Mouse (Mus musculus) stomach, embryonic 14.5 days (tissue): ENCODE results near the gene Guca2a. TPM values are rescaled to one million over a fixed set of nuclear protein-coding genes. Genes with fewer than 3 reads are reported as not detected.
"Not testable (repeated sequence)": the region's sequence is repeated elsewhere in the genome, so short reads cannot be mapped to it uniquely, and the experiment has no call there.

Source experiments
- ATAC-seq: fragments of 200-750 bp; cut with Nextera tagmentation; 2 replicates; pipeline ENCODE4 v1.8.0; 2017; ENCODE audit warnings: low read depth, moderate TSS enrichment; ENCODE audit not compliant: insufficient number of reproducible peaks, insufficient read depth, low FRiP score
- H3K27ac ChIP-seq: fragments of 300-500 bp; sonication (generic); 2 replicates; pipeline ENCODE4 v1.5.1; 2014; ENCODE audit warnings: mild to moderate bottlenecking, low read length, moderate library complexity, mixed read lengths
- H3K27me3 ChIP-seq: fragments of 300-500 bp; sonication (generic); 2 replicates; pipeline ENCODE4 v1.6.1; 2014; ENCODE audit warnings: low read length, control low read depth, mixed read lengths; ENCODE audit not compliant: control insufficient read depth, insufficient read depth
- H3K36me3 ChIP-seq: fragments of 300-500 bp; sonication (generic); 2 replicates; pipeline ENCODE4 v1.6.1; 2014; ENCODE audit warnings: mild to moderate bottlenecking, control low read depth, low read length, moderate library complexity, mixed read lengths; ENCODE audit not compliant: control insufficient read depth, insufficient read depth
- H3K4me1 ChIP-seq: fragments of 300-500 bp; sonication (generic); 2 replicates; pipeline ENCODE4 v1.6.1; 2014; ENCODE audit warnings: low read length, control low read depth, mixed read lengths; ENCODE audit not compliant: control insufficient read depth, insufficient read depth
- H3K4me2 ChIP-seq: fragments of 300-500 bp; sonication (generic); replicated peaks from 2 replicates; pipeline ENCODE4 v1.6.1; 2014; ENCODE audit warnings: low read depth, low read length, control low read depth
- H3K4me3 ChIP-seq: fragments of 300-500 bp; sonication (generic); 2 replicates; pipeline ENCODE4 v1.5.1; 2014; ENCODE audit warnings: low read depth, low read length, control low read depth
- H3K9ac ChIP-seq: fragments of 300-500 bp; sonication (generic); replicated peaks from 2 replicates; pipeline ENCODE4 v1.6.1; 2014; ENCODE audit warnings: low read depth, mild to moderate bottlenecking, control low read depth, low read length, moderate library complexity, mixed read lengths
- H3K9me3 ChIP-seq: fragments of 300-500 bp; sonication (generic); 2 replicates; pipeline ENCODE4 v1.6.1; 2016; ENCODE audit warnings: low read depth, low read length, control low read depth; ENCODE audit not compliant: control insufficient read depth
- WGBS: fragments of 180-500 bp; shearing (Covaris S2); extraction: QIAGEN DNeasy Blood & Tissue Kit; methylation state at CpG from one replicate; pipeline ENCODE4 v1.1.7; 2014; 5-methylcytosine and 5-hydroxymethylcytosine counted together
- polyA plus RNA-seq: library from polyadenylated mRNA; unstranded; fragments of >200 nt; fragmentation: Nextera tagmentation; extraction: Ambion mirVana; gene quantifications from 2 replicates; pipeline ENCODE4 v1.2.1, GENCODE M21; 2014

The Guca2a gene
- polyA plus RNA-seq, 1 experiment from 2014 or later = not detected

GRCm38 (mm10) chr4:119614724-119615123 is 22.8 kb upstream of the Guca2a start:
- Histone ChIP-seq H3K4me1 (0 out of 2 replicates have a peak, but pooled peaks cover 2% of the 10 kb centered on the region), H3K4me3 (no peak overlapping the region), H3K9ac (no peak overlapping the region), H3K4me2 (no peak overlapping the region), H3K36me3 (peaks cover 3% of the 10 kb centered on the region; the same call in 1 of the 2 replicates), H3K27me3 (no peaks in the 10 kb centered on the region), H3K27ac (no peak overlapping the region), H3K9me3 (no peaks in the 10 kb centered on the region)
- ATAC-seq = no peak
- 57% methylated on average over 4 of the region's 4 CpGs for WGBS

DNA sequence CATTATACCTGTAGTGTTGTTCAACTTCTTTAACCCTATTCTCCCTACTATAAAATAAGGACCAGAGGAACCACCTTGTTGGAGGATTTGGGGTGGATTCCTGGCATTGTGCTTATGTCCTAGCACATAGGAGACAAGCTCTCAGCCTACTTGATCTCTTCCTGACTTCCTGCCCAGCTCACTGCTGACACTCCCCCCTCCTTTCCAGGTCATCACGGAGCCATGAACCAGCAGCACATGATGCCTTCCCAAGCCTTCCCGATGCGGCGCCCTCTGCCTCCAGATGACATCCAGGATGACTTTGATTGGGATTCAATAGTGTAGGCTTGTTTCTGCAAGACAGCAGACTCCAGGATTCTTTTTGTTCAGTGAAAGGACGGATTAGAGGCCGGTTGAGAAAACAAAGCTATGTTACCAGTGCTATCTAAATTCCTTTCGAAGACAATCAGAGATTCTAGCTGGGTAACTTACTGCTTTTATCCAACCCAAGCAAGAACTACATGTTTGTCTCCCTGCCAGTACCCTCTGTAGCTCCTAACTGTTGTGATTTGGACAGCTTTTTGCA is 11.3 kb upstream of the Guca2a start:
- no peaks in the 10 kb centered on the region for H3K4me1 ChIP-seq
- ATAC-seq = no peak
- no peak overlapping the region for H3K4me2 ChIP-seq
- H3K9ac ChIP-seq = no peak overlapping the region
- H3K27me3 ChIP-seq = no peaks in the 10 kb centered on the region
- H3K36me3 ChIP-seq = peaks cover 44% of the 10 kb centered on the region
- no peak overlapping the region for H3K27ac ChIP-seq
- WGBS = 72% methylated on average over 7 of the region's 7 CpGs
- no peak overlapping the region for H3K4me3 ChIP-seq
- no peaks in the 10 kb centered on the region for H3K9me3 ChIP-seq

DNA sequence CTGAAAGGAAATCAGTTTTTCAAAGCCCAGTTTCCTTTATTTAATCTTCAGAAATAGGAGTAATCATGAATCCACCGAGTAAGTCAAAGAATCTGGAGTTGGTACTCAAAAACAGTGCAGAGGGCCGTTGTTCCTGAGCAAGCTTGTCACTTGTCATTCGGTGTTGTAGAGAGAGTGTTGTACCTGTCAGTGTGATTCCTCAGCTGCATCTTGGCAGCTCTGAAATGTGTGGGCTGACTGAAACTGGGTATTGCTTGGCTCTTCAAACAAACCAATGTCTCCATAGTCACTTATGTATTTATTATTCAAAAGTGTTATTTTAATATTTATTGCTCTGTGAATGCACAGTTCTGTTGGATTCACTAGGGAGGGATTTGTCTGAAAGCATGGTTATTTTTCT is 10.6 kb upstream of the Guca2a start:
- H3K36me3 ChIP-seq = peaks cover 40% of the 10 kb centered on the region
- no peaks in the 10 kb centered on the region for H3K27me3 ChIP-seq
- 92% methylated on average over 3 of the region's 3 CpGs for WGBS
- no peak overlapping the region for H3K4me3 ChIP-seq
- no peaks in the 10 kb centered on the region for H3K4me1 ChIP-seq
- H3K4me2 ChIP-seq = no peak overlapping the region
- H3K9ac ChIP-seq = no peak overlapping the region
- H3K9me3 ChIP-seq = no peaks in the 10 kb centered on the region
- ATAC-seq = no peak
- H3K27ac ChIP-seq = no peak overlapping the region

DNA sequence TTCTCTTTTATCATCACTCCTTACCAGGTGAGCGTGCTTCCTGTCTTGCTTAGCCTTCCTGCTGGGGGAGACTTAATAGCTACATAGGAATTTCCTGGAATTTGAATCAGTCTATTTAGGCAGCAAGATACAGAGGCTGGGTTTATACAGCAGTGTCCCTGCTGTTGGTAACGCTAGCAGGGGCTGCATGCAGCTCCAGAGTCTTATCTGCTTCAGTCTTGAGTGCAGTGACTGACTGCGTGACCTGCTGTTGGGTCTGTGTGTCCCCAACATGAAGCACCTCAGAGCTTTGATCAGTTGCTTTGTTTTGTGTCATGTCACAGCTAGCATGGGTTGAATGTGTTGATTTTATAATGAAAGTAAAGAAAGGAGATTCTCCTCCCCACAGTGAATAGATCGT is 10.2 kb upstream of the Guca2a start:
- no peak for ATAC-seq
- peaks cover 36% of the 10 kb centered on the region for H3K36me3 ChIP-seq

DNA sequence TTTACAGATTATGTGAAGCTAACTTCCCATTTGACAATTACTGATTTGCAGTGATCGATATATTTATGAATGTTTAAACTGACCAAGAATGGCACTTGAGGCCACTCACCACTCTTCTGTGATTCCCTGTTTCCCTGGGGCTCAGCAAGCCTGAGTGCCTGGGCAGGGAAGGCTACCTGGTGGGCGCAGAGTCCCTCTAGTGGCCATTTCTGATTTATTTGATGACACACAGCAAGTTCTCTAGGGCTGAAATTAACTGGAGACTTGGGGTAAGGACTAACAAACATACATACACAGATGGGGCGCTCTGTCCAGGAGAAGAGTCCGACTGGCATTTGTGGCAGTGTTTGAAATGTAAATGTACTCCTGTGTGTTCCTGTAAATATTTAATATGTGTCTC is 9.1 kb upstream of the Guca2a start:
- H3K9ac ChIP-seq, H3K9me3 ChIP-seq, ATAC-seq, H3K27ac ChIP-seq, H3K4me2 ChIP-seq, H3K27me3 ChIP-seq, H3K4me1 ChIP-seq, H3K4me3 ChIP-seq: not testable (repeated sequence)
- peaks cover 26% of the 10 kb centered on the region for H3K36me3 ChIP-seq
- WGBS = 81% methylated on average over 3 of the region's 4 CpGs

More for the DNA sequence above, 10.2 kb upstream of the Guca2a start:
- Histone ChIP-seq H3K9me3 (no peaks in the 10 kb centered on the region), H3K9ac (no peak overlapping the region), H3K27ac (no peak overlapping the region), H3K4me2 (no peak overlapping the region), H3K4me1 (no peaks in the 10 kb centered on the region), H3K4me3 (no peak overlapping the region), H3K27me3 (no peaks in the 10 kb centered on the region)
- WGBS = 86% methylated on average over 4 of the region's 4 CpGs

DNA sequence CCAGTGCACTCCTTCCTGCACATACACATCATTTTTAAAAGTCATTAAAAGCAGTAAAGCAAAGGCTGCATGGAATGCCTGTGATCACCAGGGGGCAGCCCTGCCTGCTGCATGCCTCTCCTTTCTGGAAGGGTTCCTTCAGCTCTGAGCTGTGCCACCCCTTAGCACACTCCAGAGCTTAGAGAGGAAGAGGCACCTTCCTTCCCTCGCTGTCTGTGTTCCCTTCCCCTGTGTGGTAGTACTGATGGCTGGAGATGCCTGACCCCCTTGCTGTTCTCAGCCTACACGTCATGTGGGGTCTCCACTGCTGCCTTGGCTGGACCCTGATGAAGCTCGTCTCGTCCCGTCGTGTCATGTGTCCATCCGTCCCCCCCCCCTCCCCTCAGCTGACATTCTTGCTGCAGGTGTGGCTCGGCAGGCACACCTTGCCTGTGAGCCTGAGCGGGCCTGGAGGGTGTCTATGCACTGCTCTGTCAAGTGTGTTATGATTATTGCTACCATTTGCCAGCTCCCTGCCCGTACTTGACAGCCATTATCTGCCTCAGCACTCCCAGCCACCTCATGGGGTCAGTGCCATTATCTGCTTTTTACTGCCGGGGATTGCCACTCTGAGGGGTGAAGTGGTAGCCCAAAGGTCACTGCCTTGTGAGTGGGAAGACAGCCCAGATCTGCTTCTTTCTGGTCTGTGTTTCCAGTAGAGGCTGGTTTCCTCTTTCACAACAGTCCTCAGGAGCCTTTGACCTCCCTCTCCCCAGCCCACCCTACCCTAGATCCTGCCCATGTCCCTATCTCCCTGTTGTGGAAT is 6.2 kb upstream of the Guca2a start:
- no peaks in the 10 kb centered on the region for H3K4me1 ChIP-seq
- no peak overlapping the region for H3K4me3 ChIP-seq
- no peaks in the 10 kb centered on the region for H3K9me3 ChIP-seq
- 37% methylated on average over 11 of the region's 11 CpGs for WGBS
- no peak overlapping the region for H3K4me2 ChIP-seq
- no peak overlapping the region for H3K27ac ChIP-seq
- no peaks in the 10 kb centered on the region for H3K27me3 ChIP-seq
- H3K9ac ChIP-seq = no peak overlapping the region
- peak; percentile 46; the same call in 1 of the 2 replicates for ATAC-seq
- peaks cover 14% of the 10 kb centered on the region for H3K36me3 ChIP-seq

- no peak overlapping the region for H3K27ac ChIP-seq
- no peaks in the 10 kb centered on the region for H3K4me1 ChIP-seq
- no peak overlapping the region for H3K4me3 ChIP-seq
- H3K9me3 ChIP-seq = no peaks in the 10 kb centered on the region
- no peaks in the 10 kb centered on the region for H3K27me3 ChIP-seq
- peaks cover 12% of the 10 kb centered on the region for H3K36me3 ChIP-seq
- H3K9ac ChIP-seq = no peak overlapping the region
- ATAC-seq = no peak
- H3K4me2 ChIP-seq = no peak overlapping the region
- 70% methylated on average over 7 of the region's 7 CpGs for WGBS
These were observed 4.8 kb upstream of the Guca2a start for GRCm38 (mm10) chr4:119632721-119633120.

GRCm38 (mm10) chr4:119633342-119633741 is 4.2 kb upstream of the Guca2a start:
- Histone ChIP-seq H3K4me1 (no peaks in the 10 kb centered on the region), H3K4me3 (no peak overlapping the region), H3K9me3 (no peaks in the 10 kb centered on the region), H3K36me3 (peaks cover 12% of the 10 kb centered on the region), H3K27ac (no peak overlapping the region), H3K4me2 (no peak overlapping the region), H3K9ac (no peak overlapping the region), H3K27me3 (no peaks in the 10 kb centered on the region)
- WGBS = 68% methylated on average over 7 of the region's 7 CpGs
- no peak for ATAC-seq
